Mouse (Mus musculus): Measurements from ENCODE around the gene Hmg20a.
A peak's percentile ranks its signal among the peaks of the same experiment; 100 is the strongest.

Hmg20a gene

DNA sequence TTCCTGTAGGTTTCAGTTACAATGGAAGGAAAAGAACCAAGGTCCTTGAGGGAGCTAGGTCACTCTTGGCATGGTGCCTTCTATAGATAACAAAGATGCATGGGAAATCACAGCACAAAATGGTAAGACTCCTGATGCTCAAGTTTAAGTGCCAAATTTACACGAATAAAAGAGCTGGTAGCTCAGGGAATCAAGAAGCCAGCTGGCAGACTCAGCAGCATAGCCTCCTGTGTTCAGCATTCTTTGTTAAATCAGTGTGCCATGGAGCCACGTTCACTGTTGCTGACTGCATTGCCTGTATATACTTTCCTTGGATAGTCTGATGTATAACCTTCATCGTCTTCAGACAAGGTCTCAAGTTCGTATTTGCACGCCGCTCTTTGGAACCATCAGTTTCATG, 33.2 kb downstream of the Hmg20a start:
- DNase-seq (ENCODE audit: low spot score) = no peak

DNA sequence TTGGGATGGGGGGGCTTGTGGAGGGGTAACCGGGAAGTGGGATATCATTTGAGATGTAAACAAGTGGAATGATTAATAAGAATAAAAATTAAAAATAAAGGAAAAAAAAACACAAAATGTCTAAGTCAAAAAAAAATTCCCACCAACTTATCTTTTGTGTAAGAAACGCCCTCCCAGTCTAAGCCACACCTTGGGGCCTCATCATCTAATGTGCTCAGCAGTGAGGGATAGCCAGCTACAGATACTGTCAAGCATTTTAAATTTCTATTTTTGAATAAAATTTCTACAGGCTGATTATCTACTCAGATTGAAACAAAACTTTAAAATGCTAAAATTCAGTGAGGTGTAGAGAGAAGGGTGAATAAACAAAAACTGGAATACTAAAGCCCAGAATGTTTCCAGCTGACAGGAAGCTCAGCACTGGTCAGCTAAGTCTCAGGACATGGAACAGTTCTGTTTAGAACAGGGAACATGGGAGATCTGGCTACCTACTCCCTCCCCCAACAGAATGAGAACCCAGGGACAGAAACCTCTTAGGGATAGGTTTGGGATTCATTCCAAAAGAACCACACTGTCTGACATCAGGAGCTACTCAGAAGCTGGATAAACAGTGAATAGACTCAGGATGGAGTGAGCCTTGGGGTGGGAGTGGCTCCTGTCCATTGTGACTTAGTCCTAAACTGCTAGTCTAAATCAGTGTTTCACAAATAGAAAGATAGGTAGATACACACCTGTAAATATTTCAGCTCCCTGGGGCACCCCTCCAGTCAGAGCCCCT, 34.8 kb downstream of the Hmg20a start:
- DNase-seq (ENCODE audit: low spot score) = no peak

DNA sequence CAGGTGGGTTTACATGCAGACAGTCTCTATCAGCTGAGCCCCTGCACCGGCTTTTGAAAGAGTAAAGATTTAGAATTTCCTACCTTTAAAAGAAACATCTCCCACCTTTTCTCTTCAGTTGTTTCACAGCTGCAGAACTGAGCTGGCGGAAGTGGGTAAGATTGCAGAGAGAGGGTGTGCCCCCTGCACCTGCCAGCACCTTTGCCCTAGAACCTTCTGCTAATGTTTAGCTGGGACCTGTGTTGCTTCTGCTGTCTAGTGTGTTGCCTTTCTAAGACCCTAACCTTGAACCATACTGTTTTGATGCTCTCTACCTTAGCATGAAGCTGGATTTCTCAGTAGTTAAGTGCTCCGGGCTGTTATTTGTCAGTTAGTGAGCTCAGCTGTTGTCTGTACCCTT, 38.0 kb downstream of the Hmg20a start:
- peak; percentile 39 for DNase-seq (ENCODE audit: low spot score)

DNA sequence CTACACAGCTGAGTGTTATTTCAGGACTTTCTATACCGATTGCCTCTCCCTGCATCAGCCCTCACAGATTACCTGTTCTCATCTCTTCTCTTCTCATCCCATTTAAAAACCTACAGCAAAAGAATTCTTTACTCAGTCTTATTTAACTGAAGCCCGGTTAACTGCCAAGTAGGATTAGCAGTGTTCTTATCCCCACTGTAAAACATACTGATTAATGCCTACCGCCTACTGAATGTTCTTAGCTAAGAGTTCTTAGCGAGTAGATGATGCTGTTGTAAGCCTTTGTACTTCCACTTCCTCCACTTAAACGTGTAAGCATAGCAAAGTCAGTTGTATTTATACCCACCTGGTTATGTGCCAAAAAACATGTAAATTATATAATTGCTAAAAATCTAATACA, 42.6 kb downstream of the Hmg20a start:
- DNase-seq (ENCODE audit: low spot score) = no peak

DNA sequence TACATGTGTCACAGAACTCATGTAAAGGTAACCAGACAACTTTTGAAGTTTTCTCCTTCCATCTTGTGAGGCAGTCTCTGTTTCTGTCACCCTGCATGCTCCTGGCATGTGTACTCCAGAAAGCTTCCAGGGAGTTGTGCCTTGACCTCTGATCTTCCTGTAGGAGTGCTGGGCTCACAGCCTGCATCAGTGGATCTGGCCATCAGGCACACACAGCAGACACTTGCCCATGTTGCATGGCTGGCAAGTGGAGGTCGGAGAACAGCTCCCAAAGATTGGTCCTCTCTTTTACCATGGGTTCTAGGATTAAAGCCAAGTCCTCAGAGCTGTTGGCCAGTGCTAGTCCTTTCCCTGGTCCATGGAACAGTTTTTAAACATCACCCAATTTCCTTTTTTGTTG, 44.2 kb downstream of the Hmg20a start:
- no peak for DNase-seq (ENCODE audit: low spot score)

DNA sequence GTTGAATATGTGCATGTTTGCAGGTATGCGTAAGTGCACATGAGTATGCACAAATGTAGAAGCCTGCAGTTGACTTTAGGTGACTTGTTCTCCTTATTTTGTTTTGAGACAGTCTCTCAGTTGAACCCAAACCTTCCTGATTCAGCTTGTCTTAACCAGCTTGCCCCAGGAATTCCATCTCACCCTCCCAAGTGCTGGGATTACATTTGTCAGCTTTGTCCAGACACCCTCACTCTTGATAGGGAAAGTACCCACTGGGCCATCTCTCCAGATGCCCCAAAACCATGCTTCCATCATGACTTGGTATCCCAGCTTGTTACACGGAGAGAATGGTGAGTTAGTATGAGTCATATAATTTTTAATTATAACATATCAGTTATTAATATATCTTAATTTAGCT, 44.6 kb downstream of the Hmg20a start:
- DNase-seq (ENCODE audit: low spot score) = no peak

DNA sequence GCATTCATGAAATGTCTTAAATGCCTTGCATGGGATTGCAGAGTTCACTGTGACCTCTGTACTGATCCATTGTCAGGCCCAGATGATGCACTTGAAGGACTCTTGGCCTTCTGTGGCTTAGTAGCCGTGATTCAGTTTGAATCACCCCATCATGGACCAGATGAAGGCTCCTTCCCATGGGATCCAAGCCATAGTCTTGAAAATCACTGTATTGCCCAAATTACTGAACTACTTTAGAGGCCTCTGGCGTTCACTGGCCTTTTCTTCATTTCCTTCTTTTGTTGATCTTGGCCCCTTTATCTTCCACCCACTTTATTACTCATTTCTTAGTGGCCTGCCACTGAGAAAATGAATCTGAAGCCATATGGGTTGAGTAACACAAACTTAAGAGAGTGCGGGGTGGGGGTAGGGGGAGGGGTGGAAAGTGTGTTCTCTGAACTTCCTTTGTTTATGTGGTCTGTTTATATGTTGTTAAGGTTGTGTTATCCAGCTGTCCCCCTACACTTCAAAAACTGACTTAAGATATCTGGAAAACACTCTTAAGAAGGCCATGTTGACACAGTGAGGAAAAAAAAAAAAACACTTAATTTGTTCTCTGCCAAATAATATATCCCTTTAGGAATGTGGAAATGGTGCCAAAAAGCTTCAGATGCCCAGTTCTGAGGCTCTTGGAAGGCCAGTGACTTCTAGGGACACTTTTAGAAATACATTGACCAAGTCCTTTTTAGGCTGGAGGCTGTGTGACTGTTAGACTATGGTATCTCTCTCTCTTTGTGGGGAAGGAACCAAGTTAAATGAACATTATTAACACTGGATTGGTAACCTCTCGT, 45.5 kb downstream of the Hmg20a start:
- DNase-seq (ENCODE audit: low spot score) = no peak

DNA sequence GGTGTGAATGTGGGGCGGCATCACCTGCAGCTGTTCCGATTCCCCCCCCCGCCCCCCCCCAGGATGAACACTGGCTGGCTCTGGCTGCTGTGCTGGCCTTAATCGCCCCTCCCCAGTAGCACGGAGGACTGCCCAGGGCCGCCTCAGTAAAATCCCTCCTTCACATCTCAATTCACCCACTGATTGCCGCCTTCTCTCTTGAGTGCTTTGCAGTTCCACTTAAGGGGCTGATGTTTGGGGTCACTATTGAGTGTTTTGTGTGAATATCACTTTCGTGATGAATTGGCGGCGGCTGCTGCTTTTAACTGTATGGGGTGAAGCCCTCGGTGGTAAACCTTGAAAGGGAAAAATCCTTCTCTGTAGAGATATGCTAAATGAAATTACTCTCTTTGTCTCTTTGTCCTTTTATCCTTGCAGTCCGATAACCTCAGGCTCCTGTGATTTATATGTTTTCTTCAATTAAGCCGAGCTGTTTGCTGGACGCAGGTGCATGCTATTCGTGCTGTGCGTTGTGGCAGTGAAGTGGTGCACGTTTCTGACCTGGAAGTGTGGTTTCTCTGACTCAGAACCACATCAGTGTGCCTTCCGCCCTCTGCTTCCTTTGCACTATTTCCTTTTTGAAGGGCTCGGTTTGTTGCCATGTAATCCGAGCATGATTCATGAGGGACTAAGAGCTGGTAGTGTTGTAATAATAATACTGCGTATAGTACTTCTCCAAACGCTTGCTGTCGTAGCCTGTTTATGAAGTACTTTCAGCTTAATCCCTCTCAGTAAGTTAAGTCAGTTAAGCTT, 46.6 kb downstream of the Hmg20a start:
- DNase-seq (ENCODE audit: low spot score) = peak; percentile 85

DNA sequence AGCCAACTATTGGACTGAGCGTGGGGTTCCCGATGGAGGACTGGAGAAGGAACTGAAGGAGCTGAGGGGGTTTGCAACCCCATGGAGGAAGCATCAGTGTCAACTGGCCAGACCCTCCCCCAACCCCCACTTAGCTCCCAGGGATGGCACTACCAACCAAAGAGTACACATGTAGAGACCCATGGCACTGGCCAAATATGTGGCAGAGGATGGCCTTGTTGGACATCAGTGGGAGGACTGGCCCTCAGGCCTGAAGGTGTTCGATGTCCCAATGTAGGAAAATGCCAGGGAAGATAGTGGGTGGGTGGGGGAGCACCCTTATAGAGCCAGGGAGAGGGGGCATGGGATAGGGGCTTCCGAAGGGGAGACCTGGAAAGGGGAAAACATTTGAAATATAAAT, 47.8 kb downstream of the Hmg20a start:
- no peak for DNase-seq (ENCODE audit: low spot score)

DNA sequence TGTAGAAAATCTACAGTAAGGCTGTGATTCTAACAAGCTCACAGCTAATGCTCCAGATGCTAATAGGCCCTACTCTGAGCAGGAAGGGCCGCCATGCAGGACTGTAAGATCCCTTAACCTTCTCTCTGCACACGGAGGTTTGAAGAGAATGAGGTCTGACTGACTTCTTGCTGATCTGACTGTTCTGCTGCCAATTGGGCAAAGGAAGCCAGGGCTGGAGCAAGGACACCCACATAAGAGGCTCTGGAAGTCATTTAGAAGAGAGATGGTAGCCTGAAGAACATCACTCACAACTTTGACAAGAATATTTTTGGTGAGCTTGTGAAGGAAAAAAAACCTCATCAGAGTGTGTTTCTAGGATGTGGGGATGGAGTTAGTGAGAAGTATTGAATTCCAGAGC, 51.2 kb downstream of the Hmg20a start:
- DNase-seq (ENCODE audit: low spot score) = no peak

DNA sequence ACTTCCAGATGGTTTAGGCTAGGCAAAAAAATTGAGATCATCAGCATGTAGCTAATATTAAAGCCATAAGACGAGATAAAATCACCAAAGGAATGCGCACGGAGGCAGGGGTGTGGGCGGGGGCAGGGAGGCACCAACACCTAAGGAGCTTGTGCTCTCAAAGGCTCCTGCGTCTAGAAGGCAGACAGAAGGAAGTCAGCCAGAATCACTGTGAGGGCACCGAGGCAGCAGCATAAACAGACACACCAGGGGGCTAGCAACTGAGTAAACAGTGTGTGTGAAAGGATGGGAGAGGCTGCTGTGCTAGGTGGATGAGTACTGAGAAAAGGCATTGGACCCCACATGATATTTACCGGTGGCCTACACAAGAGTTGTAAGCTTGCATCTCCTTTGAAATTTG, 51.9 kb downstream of the Hmg20a start:
- DNase-seq (ENCODE audit: low spot score) = no peak

DNA sequence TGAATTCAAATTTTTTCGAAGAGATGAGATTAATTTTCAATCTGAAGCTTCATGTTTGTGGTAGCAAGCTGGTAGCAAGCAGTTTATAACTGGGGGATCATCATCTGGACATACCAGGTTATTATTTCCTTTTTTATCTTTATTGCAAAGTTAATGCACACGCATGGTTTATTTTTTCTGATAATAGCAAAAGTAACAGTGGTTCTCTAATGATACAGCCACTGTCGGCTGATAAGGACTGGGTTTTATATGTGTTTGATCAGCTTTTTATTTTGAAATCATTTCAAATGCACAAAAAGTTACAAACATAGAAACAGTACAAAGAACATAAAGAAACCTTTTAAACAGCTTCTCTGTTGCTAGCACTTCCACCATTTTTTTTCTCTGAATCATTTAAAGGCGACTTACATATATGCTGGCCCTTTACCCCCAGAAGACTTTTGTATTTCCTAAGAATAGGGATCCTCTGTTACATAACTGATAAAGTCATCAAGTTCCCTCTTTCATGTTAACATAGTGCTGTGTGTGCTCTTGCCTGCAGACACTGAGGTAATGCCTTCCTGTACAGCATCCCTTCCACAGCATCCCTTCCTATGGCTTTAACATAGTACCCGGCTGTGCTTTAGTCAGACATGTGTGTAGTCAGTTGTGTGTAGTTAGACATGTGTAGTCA, 60.7 kb downstream of the Hmg20a start:
- no peak for DNase-seq (ENCODE audit: low spot score)

DNA sequence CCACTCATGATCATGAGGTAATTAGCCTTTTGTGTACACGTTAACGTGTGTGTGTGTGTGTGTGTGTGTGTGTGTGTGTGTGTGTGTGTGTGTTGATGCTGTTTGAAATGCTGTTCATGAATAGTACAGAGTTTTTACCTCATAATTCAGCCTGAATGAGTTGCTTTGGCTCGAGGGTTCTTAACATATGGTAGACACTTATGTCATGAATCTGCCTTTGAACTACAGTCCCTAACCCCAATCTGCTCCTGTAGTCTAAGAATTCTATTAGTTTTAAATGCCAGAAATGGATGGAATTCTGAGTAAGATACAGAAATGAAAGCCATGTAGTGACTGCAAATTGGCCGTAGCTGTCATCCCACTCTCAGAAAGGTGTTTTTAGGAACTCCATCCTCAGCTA, 64.2 kb downstream of the Hmg20a start:
- no peak for DNase-seq (ENCODE audit: low spot score)

DNA sequence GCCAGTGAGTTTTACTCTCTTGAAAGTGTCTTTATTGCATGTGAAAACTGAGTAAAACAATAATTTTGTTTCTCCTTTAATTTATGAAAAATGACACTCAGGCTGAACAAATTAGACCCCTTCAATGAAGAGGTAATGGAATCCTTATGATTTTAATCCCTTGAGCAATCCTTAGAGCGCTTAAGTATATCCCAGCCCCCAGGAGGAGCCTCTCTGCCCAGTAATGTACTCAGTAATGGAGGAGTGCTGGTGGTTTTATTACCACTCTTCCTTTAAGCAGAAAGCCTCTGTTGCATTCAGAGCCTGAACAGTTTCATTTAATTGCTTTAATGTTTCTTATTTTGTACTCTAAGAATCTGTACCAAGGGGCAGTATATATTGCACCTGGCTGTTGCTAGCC, 67.0 kb downstream of the Hmg20a start:
- no peak for DNase-seq (ENCODE audit: low spot score)

DNA sequence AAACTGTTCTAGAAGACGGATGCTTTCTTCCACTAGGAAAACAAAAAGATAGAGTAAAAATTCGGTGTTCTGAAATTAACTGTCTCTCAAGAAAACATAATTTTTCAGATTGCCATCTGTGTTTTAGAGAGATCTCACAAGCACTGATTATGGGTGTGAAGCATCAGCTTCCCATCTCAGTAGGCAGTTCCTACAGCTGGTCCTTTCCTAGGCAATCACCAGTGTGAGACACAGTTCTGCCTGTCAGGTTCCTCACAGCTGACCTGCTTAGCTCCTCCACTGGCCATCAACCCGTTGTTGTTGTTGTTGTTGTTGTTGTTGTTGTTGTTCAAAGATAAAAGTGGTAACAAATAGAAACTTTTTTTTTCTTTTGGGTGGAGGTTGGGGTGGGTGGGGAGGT, 67.7 kb downstream of the Hmg20a start:
- no peak for DNase-seq (ENCODE audit: low spot score)

DNA sequence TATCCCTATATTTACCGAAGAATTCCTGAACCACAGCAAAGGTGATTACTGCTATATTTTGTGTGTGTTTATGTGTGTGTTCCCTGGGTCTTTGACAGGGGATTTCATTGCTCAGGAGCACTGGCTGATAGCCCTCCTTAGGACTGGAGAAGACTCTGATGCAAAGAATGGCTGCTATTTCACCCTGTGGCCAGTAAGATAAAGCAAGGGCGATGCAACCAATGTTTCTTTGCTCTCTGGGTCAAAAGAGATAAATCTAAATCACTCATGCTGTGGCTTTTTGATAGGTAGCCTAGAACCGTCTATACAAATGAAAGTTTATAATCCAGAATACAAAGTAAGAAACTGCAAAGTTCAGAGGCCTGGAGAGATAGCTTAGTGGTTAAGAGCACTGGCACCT, 69.2 kb downstream of the Hmg20a start:
- no peak for DNase-seq (ENCODE audit: low spot score)

DNA sequence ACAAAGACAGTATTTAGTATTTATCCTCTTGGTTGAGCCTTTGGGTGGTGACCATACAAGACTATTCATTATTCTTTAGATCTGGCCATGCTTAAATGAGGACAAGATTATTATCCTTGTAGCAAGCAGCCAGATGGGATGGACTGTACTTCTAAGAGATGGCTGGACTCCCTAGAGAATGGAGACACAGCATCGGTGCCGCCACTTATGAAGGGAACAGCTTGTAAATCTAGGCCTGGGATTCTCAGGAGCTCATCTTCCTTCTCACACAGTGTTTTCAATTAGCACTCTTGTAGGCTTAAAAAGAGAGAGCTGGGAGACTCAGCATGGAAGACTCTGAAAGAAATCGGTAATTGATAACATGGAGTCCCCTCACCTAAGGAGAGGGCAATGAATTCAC, 74.0 kb downstream of the Hmg20a start:
- DNase-seq (ENCODE audit: low spot score) = no peak

DNA sequence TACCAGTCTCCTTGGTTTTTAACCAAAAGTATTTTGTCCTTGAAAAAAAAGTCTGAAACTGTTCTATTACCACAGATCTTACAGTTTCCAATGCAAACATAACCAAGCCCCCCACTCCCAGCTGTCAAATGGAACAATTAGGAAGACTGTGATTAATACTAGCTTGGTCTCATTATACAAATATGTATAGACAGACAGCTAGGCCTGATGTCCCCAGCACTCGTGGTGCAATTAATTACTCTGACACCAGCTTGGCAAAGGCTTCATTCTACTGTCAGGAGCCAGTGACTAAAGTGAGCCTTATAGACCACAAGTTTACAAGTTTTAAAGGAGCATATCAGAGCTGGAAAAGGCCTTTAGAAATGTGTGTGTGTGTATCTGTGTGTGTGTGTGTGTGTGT, 74.5 kb downstream of the Hmg20a start:
- DNase-seq (ENCODE audit: low spot score) = no peak

DNA sequence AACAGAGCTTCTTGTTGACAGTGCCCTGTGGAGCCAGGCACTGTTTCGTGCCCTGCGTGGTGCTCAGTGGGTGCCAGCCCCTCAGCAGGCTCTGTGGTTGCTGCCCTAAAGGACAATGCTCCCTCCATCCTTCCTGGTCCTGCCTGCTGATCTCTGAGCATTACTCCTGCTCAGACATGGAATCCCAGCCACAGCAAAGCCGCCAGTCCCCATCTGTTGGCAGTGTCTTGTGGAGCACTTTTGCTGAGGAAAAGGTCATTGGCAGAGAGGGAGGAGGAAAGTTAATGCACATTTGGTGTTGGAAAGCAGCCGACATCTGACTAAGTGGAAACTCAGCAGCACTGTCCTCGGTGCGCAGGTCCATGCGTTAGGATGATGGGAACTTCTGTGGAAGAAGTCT, 76.7 kb downstream of the Hmg20a start:
- no peak for DNase-seq (ENCODE audit: low spot score)

DNA sequence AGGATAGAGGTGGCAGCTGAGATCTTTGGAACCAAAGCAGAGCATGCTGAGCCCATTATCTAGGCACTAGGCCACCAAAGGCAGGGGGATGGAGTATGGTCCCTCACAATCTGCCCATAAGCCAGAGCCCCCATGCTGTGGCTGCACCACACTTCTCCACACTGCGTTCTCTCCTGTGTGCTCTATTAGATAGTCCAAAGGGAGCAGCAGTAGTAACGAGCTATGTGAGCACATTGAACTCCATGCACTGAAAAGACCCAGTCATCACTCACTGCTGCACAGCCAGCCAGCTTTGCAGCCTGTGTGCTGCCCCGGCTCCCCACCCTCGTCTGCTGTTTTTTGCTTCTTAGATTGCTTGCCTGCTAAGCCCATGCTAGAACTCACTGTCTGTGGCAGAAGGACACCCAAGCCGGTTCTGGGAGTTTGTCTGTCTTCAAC, 77.4 kb downstream of the Hmg20a start:
- DNase-seq (ENCODE audit: low spot score) = no peak

DNA sequence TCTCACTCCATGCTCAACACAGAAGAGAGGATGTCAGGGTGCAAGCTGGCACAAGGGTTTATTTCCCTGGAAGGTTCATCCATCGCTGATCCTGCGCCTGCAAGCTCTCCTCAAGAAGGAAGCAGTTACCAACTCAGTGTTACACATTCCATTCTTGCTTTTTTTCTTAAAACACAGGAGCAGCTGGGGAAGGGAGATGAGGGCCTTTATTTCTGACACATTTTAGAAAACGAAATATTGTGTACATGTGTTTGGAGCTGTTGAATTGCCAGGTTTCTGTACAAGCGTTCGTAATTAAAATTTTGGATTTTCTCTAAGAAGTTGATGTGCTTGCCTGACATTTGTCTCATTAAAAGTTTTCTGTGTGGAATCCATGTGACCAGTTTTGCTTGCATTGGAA, 78.2 kb downstream of the Hmg20a start:
- no peak for DNase-seq (ENCODE audit: low spot score)

DNA sequence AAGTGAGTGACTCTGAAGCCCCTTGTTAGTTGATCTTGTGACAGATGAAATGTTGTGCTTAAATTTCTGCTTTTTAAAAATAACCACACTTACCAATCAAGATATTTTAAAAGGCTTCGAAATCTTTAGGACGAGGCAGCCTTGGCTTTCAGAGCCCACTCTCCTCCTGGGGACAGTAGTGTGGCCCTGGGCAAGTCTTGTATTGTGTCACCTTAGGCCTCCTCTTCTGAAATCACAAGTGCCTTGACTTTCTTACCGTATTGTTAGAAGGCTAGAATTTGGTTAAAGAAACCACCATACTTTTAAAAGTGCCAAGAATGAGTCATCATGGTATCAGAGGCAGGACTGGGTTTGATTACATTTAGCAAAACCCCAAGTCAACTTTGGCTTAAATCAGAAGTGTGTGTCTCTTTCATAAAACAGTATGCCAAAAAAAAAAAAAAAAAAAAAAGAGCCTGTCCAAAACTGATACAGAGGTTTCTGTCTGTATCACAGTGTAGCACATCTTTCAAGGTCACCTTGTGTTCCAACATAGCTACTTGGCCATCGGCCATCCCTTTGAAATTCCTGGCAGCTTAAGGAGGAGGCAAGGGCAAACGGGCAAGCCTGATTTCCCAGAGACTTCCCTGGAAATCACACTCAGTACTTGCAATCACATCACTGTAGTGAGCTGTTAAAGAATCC, 78.9 kb downstream of the Hmg20a start:
- DNase-seq (ENCODE audit: low spot score) = no peak
